Mouse (Mus musculus): ENCODE results near the gene Cd300lf. TPM values are rescaled to one million over a fixed set of nuclear protein-coding genes. Genes with fewer than 3 reads are reported as not detected.

Cd300lf gene
- polyA plus RNA-seq, 2 experiments: 0.14 to 0.35 TPM

GRCm38 (mm10) chr11:115099241-115099840 lies 34.5 kb downstream of the Cd300lf start:
- Histone ChIP-seq H3K4me2 (replicated peaks; ENCODE audit: low read depth, low read length, severe bottlenecking) (no peak overlapping the region), H3K27ac (replicated peaks; ENCODE audit: low read depth, low read length) (no peak overlapping the region), H3K9me3 (ENCODE audit: control insufficient read depth, low read length) (no peaks in the 10 kb centered on the region), H3K9ac (ENCODE audit: low read depth, low read length, severe bottlenecking) (no peak overlapping the region), H3K36me3 (ENCODE audit: control insufficient read depth, insufficient read depth, low read length) (no peaks in the 10 kb centered on the region), H3K4me3 (replicated peaks; ENCODE audit: low read length) (no peak overlapping the region), H3K4me1 (ENCODE audit: control insufficient read depth, insufficient read depth, low read length) (peaks cover 11% of the 10 kb centered on the region; the same call in 1 of the 2 replicates), H3K27me3 (ENCODE audit: control insufficient read depth, insufficient read depth, low read length) (no peaks in the 10 kb centered on the region)
- no peak for TF ChIP-seq POLR2A (IDR thresholded peaks at IDR 0.05; ENCODE audit: borderline replicate concordance, extremely low read depth, insufficient read depth, insufficient read length)
- WGBS: 23% methylated on average over 16 of the region's 16 CpGs
- no peak for ATAC-seq (ENCODE audit: low FRiP score, low read depth)
- no peak for DNase-seq (ENCODE audit: low spot score)

DNA sequence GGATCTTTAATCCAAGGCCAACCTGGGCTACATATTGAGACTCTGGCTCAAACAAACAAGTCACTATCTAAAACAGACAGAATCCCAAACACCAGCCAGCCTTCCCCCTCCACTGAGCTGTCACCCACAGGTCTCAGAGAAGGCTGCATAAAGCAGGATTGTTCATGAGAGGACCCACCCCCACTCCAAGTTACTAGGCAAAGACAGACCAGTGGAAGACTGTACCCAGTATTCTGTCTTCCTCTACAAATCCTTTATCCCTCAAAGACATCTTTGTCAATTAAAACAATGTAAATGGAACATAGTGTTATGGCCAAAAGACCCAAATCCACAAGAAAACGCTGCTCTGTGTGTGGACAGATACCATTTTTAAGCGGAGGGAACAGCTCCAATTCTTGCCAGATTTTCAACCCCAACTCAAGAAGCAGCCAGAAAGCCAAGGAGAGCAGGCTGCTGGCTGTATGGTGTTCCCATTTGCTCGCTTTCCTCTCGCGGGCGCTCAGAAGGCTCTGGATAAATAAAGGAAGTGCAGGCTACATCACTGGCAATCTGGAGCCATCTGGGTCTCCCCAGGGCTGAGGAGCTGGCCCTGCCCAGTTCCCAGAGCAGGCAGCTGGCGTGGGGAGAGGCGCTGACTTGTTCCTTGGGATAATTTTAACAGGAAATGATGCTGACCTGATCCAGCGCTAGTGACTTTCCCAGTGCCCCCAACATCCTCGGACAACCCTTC lies 35.4 kb downstream of the Cd300lf start:
- peaks cover 2% of the 10 kb centered on the region; the same call in 1 of the 2 replicates for H3K9me3 ChIP-seq (ENCODE audit: control insufficient read depth, low read length)
- peaks cover 11% of the 10 kb centered on the region; the same call in 1 of the 2 replicates for H3K4me1 ChIP-seq (ENCODE audit: control insufficient read depth, insufficient read depth, low read length)
- DNase-seq (ENCODE audit: low spot score) (no peak), ATAC-seq (ENCODE audit: low FRiP score, low read depth) (no peak)
- WGBS: 41% methylated on average over 10 of the region's 10 CpGs
- H3K4me3 ChIP-seq (replicated peaks; ENCODE audit: low read length): no peak overlapping the region
- no peaks in the 10 kb centered on the region for H3K36me3 ChIP-seq (ENCODE audit: control insufficient read depth, insufficient read depth, low read length)
- no peak overlapping the region for H3K9ac ChIP-seq (ENCODE audit: low read depth, low read length, severe bottlenecking)
- H3K4me2 ChIP-seq (replicated peaks; ENCODE audit: low read depth, low read length, severe bottlenecking): no peak overlapping the region
- no peak for TF ChIP-seq POLR2A (IDR thresholded peaks at IDR 0.05; ENCODE audit: borderline replicate concordance, extremely low read depth, insufficient read depth, insufficient read length)
- H3K27ac ChIP-seq (replicated peaks; ENCODE audit: low read depth, low read length): no peak overlapping the region
- H3K27me3 ChIP-seq (ENCODE audit: control insufficient read depth, insufficient read depth, low read length): no peaks in the 10 kb centered on the region

GRCm38 (mm10) chr11:115092140-115092539 lies 41.7 kb downstream of the Cd300lf start:
- no peak overlapping the region for H3K4me2 ChIP-seq (replicated peaks; ENCODE audit: low read depth, low read length, severe bottlenecking)
- no peak overlapping the region for H3K9ac ChIP-seq (ENCODE audit: low read depth, low read length, severe bottlenecking)

GRCm38 (mm10) chr11:115091362-115091901 lies 42.4 kb downstream of the Cd300lf start, which contains the start of gene Rab37:
TSS of gene Rab37 (plus strand) at chr11:115091431.
- no peak for TF ChIP-seq POLR2A (IDR thresholded peaks at IDR 0.05; ENCODE audit: borderline replicate concordance, extremely low read depth, insufficient read depth, insufficient read length)
- Histone ChIP-seq H3K27ac (replicated peaks; ENCODE audit: low read depth, low read length) (no peak within 1 kb of the TSS), H3K36me3 (ENCODE audit: control insufficient read depth, insufficient read depth, low read length) (no peaks in the 10 kb centered on the region), H3K9me3 (ENCODE audit: control insufficient read depth, low read length) (peaks cover 4% of the 10 kb centered on the region; the same call in 1 of the 2 replicates), H3K27me3 (ENCODE audit: control insufficient read depth, insufficient read depth, low read length) (peaks cover 19% of the 10 kb centered on the region), H3K4me2 (replicated peaks; ENCODE audit: low read depth, low read length, severe bottlenecking) (no peak within 1 kb of the TSS; the same call in 1 of the 2 replicates), H3K4me1 (ENCODE audit: control insufficient read depth, insufficient read depth, low read length) (no peaks in the 10 kb centered on the region), H3K4me3 (replicated peaks; ENCODE audit: low read length) (no peak within 1 kb of the TSS), H3K9ac (ENCODE audit: low read depth, low read length, severe bottlenecking) (no peak within 1 kb of the TSS)
- 3% methylated on average over 36 of the region's 36 CpGs for WGBS
- ATAC-seq (ENCODE audit: low FRiP score, low read depth): no peak
- no peak for DNase-seq (ENCODE audit: low spot score)

More at GRCm38 (mm10) chr11:115092140-115092539, 41.7 kb downstream of the Cd300lf start:
- ATAC-seq (ENCODE audit: low FRiP score, low read depth) (no peak), DNase-seq (ENCODE audit: low spot score) (no peak)
- 26% methylated on average over 4 of the region's 4 CpGs for WGBS
- Histone ChIP-seq H3K27me3 (ENCODE audit: control insufficient read depth, insufficient read depth, low read length) (peaks cover 19% of the 10 kb centered on the region), H3K36me3 (ENCODE audit: control insufficient read depth, insufficient read depth, low read length) (no peaks in the 10 kb centered on the region), H3K4me1 (ENCODE audit: control insufficient read depth, insufficient read depth, low read length) (no peaks in the 10 kb centered on the region), H3K27ac (replicated peaks; ENCODE audit: low read depth, low read length) (no peak overlapping the region), H3K9me3 (ENCODE audit: control insufficient read depth, low read length) (peaks cover 4% of the 10 kb centered on the region; the same call in 1 of the 2 replicates), H3K4me3 (replicated peaks; ENCODE audit: low read length) (no peak overlapping the region)
- TF ChIP-seq POLR2A (IDR thresholded peaks at IDR 0.05; ENCODE audit: borderline replicate concordance, extremely low read depth, insufficient read depth, insufficient read length): no peak

DNA sequence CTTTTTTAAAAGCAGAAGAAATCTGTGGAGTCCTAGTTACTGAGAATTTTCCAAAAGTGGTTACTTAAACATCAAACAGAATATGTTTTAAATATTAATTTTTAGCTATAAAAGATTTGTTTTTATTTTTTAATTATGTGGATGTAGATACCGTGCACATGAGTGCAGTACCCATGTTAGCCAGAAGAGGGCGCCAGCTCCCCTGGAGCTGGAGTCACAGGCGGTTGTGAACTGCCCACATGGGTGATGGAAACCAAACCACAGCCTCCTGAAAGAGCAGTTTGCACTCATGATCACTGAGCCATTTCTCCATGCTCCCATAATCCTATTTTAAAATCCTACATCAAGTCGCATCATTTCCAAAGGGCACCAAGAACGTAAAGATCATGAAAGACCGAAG lies 43.9 kb downstream of the Cd300lf start:
- ATAC-seq (ENCODE audit: low FRiP score, low read depth) (no peak), DNase-seq (ENCODE audit: low spot score) (no peak)
- H3K4me2 ChIP-seq (replicated peaks; ENCODE audit: low read depth, low read length, severe bottlenecking): no peak overlapping the region
- no peak overlapping the region for H3K9ac ChIP-seq (ENCODE audit: low read depth, low read length, severe bottlenecking)
- WGBS: 68% methylated on average over 6 of the region's 6 CpGs
- no peak overlapping the region for H3K27ac ChIP-seq (replicated peaks; ENCODE audit: low read depth, low read length)
- peaks cover 4% of the 10 kb centered on the region; the same call in 1 of the 2 replicates for H3K9me3 ChIP-seq (ENCODE audit: control insufficient read depth, low read length)
- H3K4me3 ChIP-seq (replicated peaks; ENCODE audit: low read length): no peak overlapping the region
- no peak for TF ChIP-seq POLR2A (IDR thresholded peaks at IDR 0.05; ENCODE audit: borderline replicate concordance, extremely low read depth, insufficient read depth, insufficient read length)
- H3K27me3 ChIP-seq (ENCODE audit: control insufficient read depth, insufficient read depth, low read length): peaks cover 19% of the 10 kb centered on the region
- H3K4me1 ChIP-seq (ENCODE audit: control insufficient read depth, insufficient read depth, low read length): no peaks in the 10 kb centered on the region
- no peaks in the 10 kb centered on the region for H3K36me3 ChIP-seq (ENCODE audit: control insufficient read depth, insufficient read depth, low read length)
